Mouse (Mus musculus) erythroid progenitor cell, adult 5-6 weeks (primary cell): ENCODE data around the gene Olfr635. TPM values are rescaled to one million over a fixed set of nuclear protein-coding genes. Genes with fewer than 3 reads are reported as not detected.
A peak's percentile ranks its signal among the peaks of the same experiment; 100 is the strongest.
"Not testable (repeated sequence)": the region's sequence is repeated elsewhere in the genome, so short reads cannot be mapped to it uniquely, and the experiment has no call there.

Experiments
- ATAC-seq: replicated peaks from 2 replicates; pipeline ENCODE4 v1.8.0; 2016; ENCODE audit warnings: moderate number of reproducible peaks, mild to moderate bottlenecking, moderate TSS enrichment, inconsistent platforms; ENCODE audit not compliant: poor library complexity, low FRiP score, severe bottlenecking
- total RNA-seq, 2 experiments: library from RNA; stranded (forward) in 1 of 2; stranded (reverse) in 1 of 2; fragments of 150-400 nt in 1 of 2; fragments of 186-747, 209-891 nt in 1 of 2; gene quantifications; 2 replicates each; pipeline versions ENCODE4 v1.2.3 to v1.2.4; 2015 to 2017; ENCODE audit warnings: low replicate concordance in 2 of 2

Gene Olfr635
- total RNA-seq (2015; ENCODE audit: low replicate concordance), result not detected in 2 replicates
- not detected in 2 replicates for total RNA-seq (2017; ENCODE audit: low replicate concordance)

GRCm38 (mm10) chr7:103970852-103971251 is at the start of gene Olfr635:
Gene Olfr635, plus strand, starts transcription at chr7:103971152.
- no peak for ATAC-seq

DNA sequence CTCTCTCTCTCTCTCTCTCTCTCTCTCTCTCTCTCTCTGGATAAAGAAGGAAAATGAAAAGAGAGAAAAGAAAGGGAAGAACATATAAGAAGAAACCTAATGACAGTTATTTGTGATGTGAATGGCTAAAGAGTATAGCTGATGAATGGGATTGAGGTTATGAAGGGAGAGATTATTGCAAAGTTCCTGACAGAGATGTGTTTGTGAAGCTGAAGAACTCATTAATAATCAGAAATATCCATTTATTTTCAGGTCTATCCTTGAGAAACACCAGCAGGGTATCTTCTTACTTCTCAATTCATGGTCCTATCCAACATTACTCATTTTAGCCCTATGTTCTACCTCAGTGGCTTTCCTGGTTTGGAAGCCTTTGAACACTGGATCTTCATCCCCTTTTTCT is 42.4 kb upstream of the Olfr635 start, which contains the start of gene Olfr631:
Olfr631 (plus strand) TSS at position 301 of the 400 bp plus-strand sequence.
- no peak for ATAC-seq

DNA sequence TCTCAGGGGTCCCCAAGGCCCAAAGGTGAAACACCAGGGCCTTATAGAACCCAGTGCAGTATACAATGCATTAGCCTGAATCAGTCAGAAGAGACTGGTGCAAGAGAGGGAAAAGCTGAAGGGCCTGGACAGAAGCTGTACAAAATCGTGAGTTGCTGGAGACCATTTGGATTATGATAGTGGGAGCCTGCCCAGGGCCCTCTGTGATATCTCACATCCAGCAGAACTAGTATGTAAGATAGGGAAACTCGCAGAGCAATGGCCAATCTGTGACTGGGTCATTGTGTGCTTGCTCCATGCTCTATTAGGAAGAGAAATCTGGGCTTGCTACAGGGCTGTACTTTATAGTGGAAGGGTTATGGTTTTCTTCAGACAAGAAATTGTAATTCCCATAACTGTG is 36.7 kb upstream of the Olfr635 start, which contains the start of gene Olfr632:
Olfr632 (plus strand) TSS at position 84 of the 400 bp plus-strand sequence.
- ATAC-seq, result no peak

GRCm38 (mm10) chr7:103942730-103943129 is 28.2 kb upstream of the Olfr635 start:
- ATAC-seq, result peak; percentile 90

DNA sequence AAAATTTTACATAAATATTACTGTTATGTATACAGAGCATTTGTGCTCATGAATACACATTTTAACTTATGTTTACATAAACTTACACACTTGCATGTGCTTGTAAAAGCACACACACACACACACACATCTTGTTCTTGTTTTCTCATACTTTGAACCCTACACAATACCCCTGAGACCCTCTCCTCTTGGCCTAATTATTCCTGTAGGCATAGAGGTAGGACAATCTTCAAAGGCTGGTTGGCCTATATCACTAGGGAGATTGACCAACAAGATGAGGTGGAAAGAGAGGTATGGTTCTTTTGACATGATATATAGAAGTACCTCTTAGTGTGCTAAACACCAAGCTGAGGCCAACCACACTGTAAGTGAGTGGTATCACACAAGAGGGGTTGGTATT is 26.8 kb upstream of the Olfr635 start, which contains the start of gene Olfr633:
Olfr633 (plus strand) TSS at position 301 of the 400 bp plus-strand sequence.
- ATAC-seq, result no peak

GRCm38 (mm10) chr7:103966873-103967272 is 4.1 kb upstream of the Olfr635 start:
- not testable (repeated sequence) for ATAC-seq

DNA sequence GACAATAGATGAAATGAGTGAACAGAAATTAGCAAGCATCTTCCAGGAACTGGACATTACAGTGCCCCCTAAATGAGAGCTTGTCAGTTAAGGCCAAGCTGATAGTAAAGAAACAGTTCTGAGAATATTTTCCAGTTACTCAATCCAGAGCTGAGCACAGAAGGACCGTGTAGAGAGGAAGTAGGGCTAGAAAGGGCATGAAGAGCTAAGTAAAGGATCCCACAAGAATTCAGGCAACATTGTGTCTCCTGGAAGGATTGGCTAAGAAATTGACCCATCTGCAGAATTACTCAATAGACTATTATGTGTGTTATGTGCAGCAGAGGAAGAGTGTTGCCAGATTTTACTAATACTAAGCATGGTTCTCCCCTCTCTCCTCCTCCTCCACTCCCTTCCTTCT is 830 bp downstream of the Olfr635 start:
- ATAC-seq, result no peak

- no peak for ATAC-seq
Observed at GRCm38 (mm10) chr7:103998446-103998845, 27.5 kb downstream of the Olfr635 start, which contains the start of gene Olfr638. Gene Olfr638, plus strand, starts transcription at chr7:103998746.

DNA sequence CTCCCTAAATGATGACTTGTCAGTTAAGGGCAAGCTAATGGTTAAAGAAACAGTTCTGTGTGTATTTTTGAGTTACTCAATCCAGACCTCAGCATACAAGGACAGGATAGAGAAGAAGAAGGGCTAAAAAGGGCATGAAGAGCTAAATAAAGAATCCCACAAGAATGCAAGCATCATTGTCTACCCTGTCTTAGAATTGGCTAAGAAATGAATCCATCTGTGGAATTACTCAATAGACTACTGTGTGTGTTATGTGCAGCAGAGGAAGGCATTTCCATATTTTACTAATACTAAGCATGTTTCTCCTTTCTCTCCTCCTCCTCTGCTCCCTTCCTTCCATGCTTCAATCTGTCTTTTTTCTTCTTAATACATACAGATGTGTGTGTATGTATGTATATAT is 28.2 kb downstream of the Olfr635 start:
- no peak for ATAC-seq

DNA sequence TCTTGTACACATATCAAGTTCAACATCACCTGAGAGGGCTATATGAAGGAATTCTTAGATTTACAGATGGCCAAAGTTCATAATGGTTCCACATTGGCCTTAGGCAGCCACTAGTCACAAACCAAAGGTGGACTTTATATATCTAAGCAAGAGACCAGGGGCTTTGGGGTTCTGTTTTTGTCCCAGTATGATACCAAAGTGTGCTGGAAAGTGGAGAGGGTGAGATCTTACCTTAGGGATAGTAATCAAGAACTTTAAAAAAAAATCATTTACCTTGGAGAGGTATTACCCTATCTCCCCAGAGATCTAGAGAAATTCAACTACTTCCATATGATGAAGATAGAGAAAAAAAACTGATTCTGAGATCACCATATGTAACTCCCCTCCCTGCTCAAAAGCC is 46.3 kb downstream of the Olfr635 start, which contains the start of gene Olfr639:
Olfr639 (minus strand) TSS at position 101 of the 400 bp plus-strand sequence.
- no peak for ATAC-seq

GRCm38 (mm10) chr7:104018953-104019352 is 48.0 kb downstream of the Olfr635 start:
- no peak for ATAC-seq

DNA sequence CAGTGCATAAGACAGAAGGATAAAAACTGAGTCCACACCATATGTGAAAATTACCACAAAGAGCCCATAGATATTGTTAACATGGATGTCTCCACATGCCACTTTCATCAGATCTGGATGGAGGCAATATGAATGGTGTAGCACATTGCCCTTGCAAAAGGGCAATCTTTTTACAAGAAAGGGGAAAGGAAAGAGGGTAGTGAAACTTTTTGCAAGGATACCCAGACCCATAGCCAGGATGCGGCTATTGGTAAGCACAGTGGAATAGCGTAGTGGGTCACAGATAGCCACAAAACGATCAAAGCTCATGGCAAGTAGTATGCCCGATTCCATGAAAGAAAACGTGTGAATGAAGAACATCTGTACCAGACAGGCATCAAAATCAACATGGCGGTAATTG is 50.7 kb downstream of the Olfr635 start:
- ATAC-seq, result no peak

DNA sequence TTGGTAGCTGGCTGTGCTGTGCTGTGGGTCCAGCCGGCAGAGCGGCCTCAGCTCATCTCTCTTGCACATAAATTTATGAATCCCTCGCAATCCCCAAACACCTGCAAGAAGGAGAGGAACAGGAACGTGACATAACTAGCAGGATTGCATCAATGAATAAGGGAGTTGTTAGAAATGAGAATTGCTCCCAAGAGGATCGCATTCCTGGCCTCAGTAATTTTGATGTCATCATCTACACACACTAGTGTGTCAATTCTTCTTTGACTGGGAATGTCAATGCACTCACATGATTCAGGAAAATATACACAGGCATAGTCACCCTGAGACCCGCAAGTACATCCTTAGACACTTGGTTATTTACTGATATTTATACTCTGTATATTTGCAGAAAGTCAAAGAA is 54.5 kb downstream of the Olfr635 start, which contains the start of gene Olfr640:
Olfr640 (minus strand) TSS at position 101 of the 400 bp plus-strand sequence.
- no peak for ATAC-seq

DNA sequence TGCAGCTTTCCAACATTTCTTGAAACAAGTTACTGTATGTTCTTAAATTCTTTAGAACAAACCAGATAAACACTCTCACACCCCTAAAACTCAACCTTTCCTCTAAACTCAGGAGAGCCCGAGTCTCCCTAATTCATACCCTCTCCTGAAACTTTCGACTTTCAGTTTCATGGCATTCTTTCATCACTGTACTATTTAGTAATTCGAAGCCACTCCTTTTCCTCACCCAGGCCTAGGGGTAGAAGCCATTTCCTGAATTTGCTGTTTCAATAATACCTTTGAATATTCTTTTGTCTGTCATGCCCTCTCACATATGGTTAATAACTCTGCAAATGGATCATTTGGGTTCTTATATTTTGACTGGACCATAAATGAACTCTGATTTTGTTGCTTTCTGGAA is 56.0 kb downstream of the Olfr635 start:
- no peak for ATAC-seq

DNA sequence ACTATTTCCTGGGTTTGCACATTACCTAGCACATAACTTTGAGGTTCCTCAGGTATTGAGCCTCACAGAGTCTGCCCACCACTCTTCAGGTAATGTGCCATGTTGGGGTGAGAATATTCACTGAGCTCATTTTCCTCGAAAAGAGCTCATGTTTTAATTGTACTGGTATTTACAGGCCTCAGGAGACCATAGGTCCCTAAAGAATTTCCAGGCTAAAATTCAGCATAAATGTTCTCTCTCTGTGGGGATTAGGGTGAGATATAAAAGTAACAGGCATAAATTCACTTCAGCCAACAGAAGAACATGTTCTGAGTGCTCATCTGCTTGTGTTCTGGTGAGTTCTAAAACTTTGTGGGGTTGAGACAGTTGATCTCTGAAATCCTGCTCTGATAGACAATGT is 64.2 kb downstream of the Olfr635 start, which contains the start of gene Olfr641:
Olfr641 (plus strand) TSS at position 301 of the 400 bp plus-strand sequence.
- ATAC-seq, result no peak

Other genes with a start within 250 kb of the Olfr635 start
Only the 30 nearest of the 34 such genes appear.
- not detected in 2 replicates for gene Olfr630, start 213.8 kb upstream of the Olfr635 start, total RNA-seq (2015; ENCODE audit: low replicate concordance)
- not detected in 2 replicates for gene Olfr630, start 213.8 kb upstream of the Olfr635 start, total RNA-seq (2017; ENCODE audit: low replicate concordance)
- 0.84 and 2.5 TPM in 2 replicates for gene Olfr69, start 199.6 kb upstream of the Olfr635 start, total RNA-seq (2015; ENCODE audit: low replicate concordance)
- 1.7 TPM in 1 of 2 replicates, not detected in the other for gene Olfr69, start 199.6 kb upstream of the Olfr635 start, total RNA-seq (2017; ENCODE audit: low replicate concordance)
- gene Olfr68, start 191.5 kb upstream of the Olfr635 start, total RNA-seq (2015; ENCODE audit: low replicate concordance), result 2.9 TPM in 1 of 2 replicates, not detected in the other
- gene Olfr68, start 191.5 kb upstream of the Olfr635 start, total RNA-seq (2017; ENCODE audit: low replicate concordance), result 0.83 and 2.8 TPM in 2 replicates
- 0.84 TPM in 1 of 2 replicates, not detected in the other for gene Olfr67, start 179.3 kb upstream of the Olfr635 start, total RNA-seq (2015; ENCODE audit: low replicate concordance)
- gene Olfr67, start 179.3 kb upstream of the Olfr635 start, total RNA-seq (2017; ENCODE audit: low replicate concordance), result 1.5 and 3.3 TPM in 2 replicates
- gene Hbb-bt, start 157.2 kb upstream of the Olfr635 start, total RNA-seq (2015; ENCODE audit: low replicate concordance), result 26,042 and 29,427 TPM in 2 replicates
- 7,139 and 8,294 TPM in 2 replicates for gene Hbb-bt, start 157.2 kb upstream of the Olfr635 start, total RNA-seq (2017; ENCODE audit: low replicate concordance)
- gene Hbb-bs, start 143.1 kb upstream of the Olfr635 start, total RNA-seq (2015; ENCODE audit: low replicate concordance), result 118,402 and 120,100 TPM in 2 replicates
- gene Hbb-bs, start 143.1 kb upstream of the Olfr635 start, total RNA-seq (2017; ENCODE audit: low replicate concordance), result 41,622 and 62,915 TPM in 2 replicates
- not detected in 2 replicates for gene Hbb-bh2, start 130.6 kb upstream of the Olfr635 start, total RNA-seq (2015; ENCODE audit: low replicate concordance)
- not detected in 2 replicates for gene Hbb-bh2, start 130.6 kb upstream of the Olfr635 start, total RNA-seq (2017; ENCODE audit: low replicate concordance)
- gene Hbb-bh1, start 128.0 kb upstream of the Olfr635 start, total RNA-seq (2015; ENCODE audit: low replicate concordance), result not detected in 2 replicates
- not detected in 2 replicates for gene Hbb-bh1, start 128.0 kb upstream of the Olfr635 start, total RNA-seq (2017; ENCODE audit: low replicate concordance)
- gene Hbb-y, start 117.9 kb upstream of the Olfr635 start, total RNA-seq (2015; ENCODE audit: low replicate concordance), result not detected in 2 replicates
- not detected in 2 replicates for gene Hbb-y, start 117.9 kb upstream of the Olfr635 start, total RNA-seq (2017; ENCODE audit: low replicate concordance)
- gene Olfr66, start 84.9 kb upstream of the Olfr635 start, total RNA-seq (2015; ENCODE audit: low replicate concordance), result not detected in 2 replicates
- not detected in 2 replicates for gene Olfr66, start 84.9 kb upstream of the Olfr635 start, total RNA-seq (2017; ENCODE audit: low replicate concordance)
- not detected in 2 replicates for gene Olfr64, start 76.7 kb upstream of the Olfr635 start, total RNA-seq (2015; ENCODE audit: low replicate concordance)
- gene Olfr64, start 76.7 kb upstream of the Olfr635 start, total RNA-seq (2017; ENCODE audit: low replicate concordance), result not detected in 2 replicates
- gene Olfr65, start 67.7 kb upstream of the Olfr635 start, total RNA-seq (2015; ENCODE audit: low replicate concordance), result not detected in 2 replicates
- not detected in 2 replicates for gene Olfr65, start 67.7 kb upstream of the Olfr635 start, total RNA-seq (2017; ENCODE audit: low replicate concordance)
- not detected in 2 replicates for gene Olfr631, start 42.3 kb upstream of the Olfr635 start, total RNA-seq (2015; ENCODE audit: low replicate concordance)
- not detected in 2 replicates for gene Olfr631, start 42.3 kb upstream of the Olfr635 start, total RNA-seq (2017; ENCODE audit: low replicate concordance)
- gene Olfr632, start 36.8 kb upstream of the Olfr635 start, total RNA-seq (2015; ENCODE audit: low replicate concordance), result not detected in 2 replicates
- gene Olfr632, start 36.8 kb upstream of the Olfr635 start, total RNA-seq (2017; ENCODE audit: low replicate concordance), result not detected in 2 replicates
- gene Olfr633, start 26.7 kb upstream of the Olfr635 start, total RNA-seq (2015; ENCODE audit: low replicate concordance), result not detected in 2 replicates
- gene Olfr633, start 26.7 kb upstream of the Olfr635 start, total RNA-seq (2017; ENCODE audit: low replicate concordance), result 0.15 TPM in 1 of 2 replicates, not detected in the other
- gene Olfr638, start 27.6 kb downstream of the Olfr635 start, total RNA-seq (2015; ENCODE audit: low replicate concordance), result not detected in 2 replicates
- gene Olfr638, start 27.6 kb downstream of the Olfr635 start, total RNA-seq (2017; ENCODE audit: low replicate concordance), result not detected in 2 replicates
- gene Olfr639, start 46.2 kb downstream of the Olfr635 start, total RNA-seq (2015; ENCODE audit: low replicate concordance), result not detected in 2 replicates
- gene Olfr639, start 46.2 kb downstream of the Olfr635 start, total RNA-seq (2017; ENCODE audit: low replicate concordance), result not detected in 2 replicates
- not detected in 2 replicates for gene Olfr640, start 54.4 kb downstream of the Olfr635 start, total RNA-seq (2015; ENCODE audit: low replicate concordance)
- gene Olfr640, start 54.4 kb downstream of the Olfr635 start, total RNA-seq (2017; ENCODE audit: low replicate concordance), result not detected in 2 replicates
- gene Olfr641, start 64.3 kb downstream of the Olfr635 start, total RNA-seq (2015; ENCODE audit: low replicate concordance), result not detected in 2 replicates
- gene Olfr641, start 64.3 kb downstream of the Olfr635 start, total RNA-seq (2017; ENCODE audit: low replicate concordance), result not detected in 2 replicates
- not detected in 2 replicates for gene Olfr642, start 81.5 kb downstream of the Olfr635 start, total RNA-seq (2015; ENCODE audit: low replicate concordance)
- not detected in 2 replicates for gene Olfr642, start 81.5 kb downstream of the Olfr635 start, total RNA-seq (2017; ENCODE audit: low replicate concordance)
- gene 4930516K23Rik, start 90.3 kb downstream of the Olfr635 start, total RNA-seq (2015; ENCODE audit: low replicate concordance), result not detected in 2 replicates
- not detected in 2 replicates for gene 4930516K23Rik, start 90.3 kb downstream of the Olfr635 start, total RNA-seq (2017; ENCODE audit: low replicate concordance)
- gene Olfr644, start 100.7 kb downstream of the Olfr635 start, total RNA-seq (2015; ENCODE audit: low replicate concordance), result not detected in 2 replicates
- gene Olfr644, start 100.7 kb downstream of the Olfr635 start, total RNA-seq (2017; ENCODE audit: low replicate concordance), result not detected in 2 replicates
- gene Olfr645, start 114.3 kb downstream of the Olfr635 start, total RNA-seq (2015; ENCODE audit: low replicate concordance), result not detected in 2 replicates
- not detected in 2 replicates for gene Olfr645, start 114.3 kb downstream of the Olfr635 start, total RNA-seq (2017; ENCODE audit: low replicate concordance)
- not detected in 2 replicates for gene Olfr646, start 133.7 kb downstream of the Olfr635 start, total RNA-seq (2015; ENCODE audit: low replicate concordance)
- not detected in 2 replicates for gene Olfr646, start 133.7 kb downstream of the Olfr635 start, total RNA-seq (2017; ENCODE audit: low replicate concordance)
- gene Ubqln5, start 158.7 kb downstream of the Olfr635 start, total RNA-seq (2015; ENCODE audit: low replicate concordance), result not detected in 2 replicates
- gene Ubqln5, start 158.7 kb downstream of the Olfr635 start, total RNA-seq (2017; ENCODE audit: low replicate concordance), result not detected in 2 replicates
- gene Olfr643, start 166.3 kb downstream of the Olfr635 start, total RNA-seq (2015; ENCODE audit: low replicate concordance), result not detected in 2 replicates
- gene Olfr643, start 166.3 kb downstream of the Olfr635 start, total RNA-seq (2017; ENCODE audit: low replicate concordance), result not detected in 2 replicates
- gene Ubqln3, start 172.1 kb downstream of the Olfr635 start, total RNA-seq (2015; ENCODE audit: low replicate concordance), result not detected in 2 replicates
- not detected in 2 replicates for gene Ubqln3, start 172.1 kb downstream of the Olfr635 start, total RNA-seq (2017; ENCODE audit: low replicate concordance)
- not detected in 2 replicates for gene Ubqlnl, start 179.4 kb downstream of the Olfr635 start, total RNA-seq (2015; ENCODE audit: low replicate concordance)
- gene Ubqlnl, start 179.4 kb downstream of the Olfr635 start, total RNA-seq (2017; ENCODE audit: low replicate concordance), result not detected in 2 replicates
- not detected in 2 replicates for gene Olfm5, start 193.7 kb downstream of the Olfr635 start, total RNA-seq (2015; ENCODE audit: low replicate concordance)
- gene Olfm5, start 193.7 kb downstream of the Olfr635 start, total RNA-seq (2017; ENCODE audit: low replicate concordance), result not detected in 2 replicates
- 0.72 and 1.3 TPM in 2 replicates for gene Olfr648, start 212.2 kb downstream of the Olfr635 start, total RNA-seq (2015; ENCODE audit: low replicate concordance)
- 0.68 TPM in 1 of 2 replicates, not detected in the other for gene Olfr648, start 212.2 kb downstream of the Olfr635 start, total RNA-seq (2017; ENCODE audit: low replicate concordance)